9 mouse cellular contexts compared by ENCODE assay signal in genomic region chr15:86239801-86240200, GRCm38 (mm10). TPM values are rescaled to one million over a fixed set of nuclear protein-coding genes. Genes with fewer than 3 reads are reported as not detected.
DNase-seq lines count a peak whose midpoint lies in the region.
"Had no signal": no experiment of that assay in that cellular context is flagged by ENCODE, and none has a peak within 500 bp of the region (broad histone marks: within the 10 kb centered on the region; RNA-seq: fewer than 3 reads in every experiment).

No protein-coding gene starts in this region.

- no peaks in the 10 kb centered on the region for H3K27me3 ChIP-seq in limb, embryonic 10.5 days (ENCODE audit: low read depth, poor library complexity, severe bottlenecking)
- H3K27me3 ChIP-seq: limb, embryonic 12.5 days had no signal

- no peak overlapping the region for H3K27ac ChIP-seq in limb, embryonic 10.5 days
- H3K27ac ChIP-seq: limb, embryonic 12.5 days had no signal

- no peaks in the 10 kb centered on the region for H3K4me1 ChIP-seq in limb, embryonic 10.5 days
- H3K4me1 ChIP-seq: limb, embryonic 12.5 days had no signal

- H3K36me3 ChIP-seq in limb, embryonic 10.5 days: peaks cover 14% of the 10 kb centered on the region

- 36% methylated on average over 10 of the region's 10 CpGs for WGBS in limb, embryonic 10.5 days

- H3K9me3 ChIP-seq in limb, embryonic 10.5 days (replicated peaks): no peaks in the 10 kb centered on the region
- H3K9me3 ChIP-seq: limb, embryonic 12.5 days had no signal

- no peak overlapping the region for H3K4me3 ChIP-seq in limb, embryonic 10.5 days
- H3K4me3 ChIP-seq: limb, embryonic 12.5 days had no signal

- DNase-seq in left cerebral cortex, adult 18-20 months (ENCODE audit: low spot score in 2 of 2): peak; percentile 63 to 67
- no peak for DNase-seq in left cerebral cortex, adult 8-10 months (ENCODE audit: low spot score in 2 of 2)
- DNase-seq in adrenal gland, adult (ENCODE audit: inconsistent age in 2 of 2, low spot score in 1 of 2): peak; percentile 76 to 91
- peak; percentile 76 for DNase-seq in embryo, embryonic 10.5 days (ENCODE audit: low spot score)
- peak; percentile 69 for DNase-seq in heart, adult 8-10 months (ENCODE audit: low spot score)
- peak; percentile 77 for DNase-seq in limb, embryonic 10.5 days (ENCODE audit: low spot score)
- DNase-seq in ovary, postnatal 10 days (ENCODE audit: low spot score): peak; percentile 39
- peak; percentile 67 for DNase-seq in urinary bladder, postnatal 14 days (ENCODE audit: low spot score)

RNA-seq across cellular contexts. Expression of gene Tbc1d22a, which starts 25.5 kb away (rescaled TPM):
- total RNA-seq in left cerebral cortex, adult 18-20 months (2021): 10 to 100 TPM; 34.4 to 35.0 TPM
- total RNA-seq in left cerebral cortex, adult 8-10 months (2022): 10 to 100 TPM; 32.9 to 34.3 (median 33.8) TPM
- 10 to 100 TPM; 24.9 to 30.8 (median 27.7) TPM for total RNA-seq in heart, adult 8-10 months (2022)
- 11.2 and 12.0 TPM in 2 replicates for polyA plus RNA-seq in limb, embryonic 10.5 days (2016; fragmentation: Nextera tagmentation; extraction: Ambion mirVana)

RNA-seq across cellular contexts. Expression of gene Cerk, which starts 53.9 kb away (rescaled TPM):
- 10 to 100 TPM; 57.3 to 58.8 TPM for total RNA-seq in left cerebral cortex, adult 18-20 months (2021)
- total RNA-seq in left cerebral cortex, adult 8-10 months (2022): 10 to 100 TPM; 56.7 to 58.0 (median 57.1) TPM
- 10 to 100 TPM; 25.5 to 32.9 (median 29.4) TPM for total RNA-seq in heart, adult 8-10 months (2022)
- 10.5 and 13.8 TPM in 2 replicates for polyA plus RNA-seq in limb, embryonic 10.5 days (2016; fragmentation: Nextera tagmentation; extraction: Ambion mirVana)

Comparison
In these comparisons a context has a peak if more than half of its experiments do, and no peak if none do; other contexts are left out.
1. DNase-seq: peak in left cerebral cortex, adult 18-20 months (2 of 2), adrenal gland, adult (2 of 2), embryo, embryonic 10.5 days (single experiment), heart, adult 8-10 months (single experiment), limb, embryonic 10.5 days (single experiment), ovary, postnatal 10 days (single experiment) and urinary bladder, postnatal 14 days (single experiment); none in left cerebral cortex, adult 8-10 months (0 of 2).